Mouse (Mus musculus) liver, postnatal 0 days (tissue): ENCODE data around the gene Trim31. TPM values are rescaled to one million over a fixed set of nuclear protein-coding genes. Genes with fewer than 3 reads are reported as not detected.

Experiments used
- ATAC-seq: fragments of 200-750 bp; cut with Nextera tagmentation; 2 replicates; pipeline ENCODE4 v1.8.0; 2017; ENCODE audit warnings: mild to moderate bottlenecking, moderate library complexity
- DNase-seq: peaks from one replicate; pipeline ENCODE4 v3.0.0-alpha.2; 2016
- H3K27ac ChIP-seq: fragments of 300-500 bp; sonication (generic); 2 replicates; pipeline ENCODE4 v1.5.1; 2014; ENCODE audit warnings: antibody characterized with exemption, moderate library complexity, mild to moderate bottlenecking, low read depth
- H3K27me3 ChIP-seq: fragments of 300-500 bp; sonication (generic); 2 replicates; pipeline ENCODE4 v1.6.1; 2014; ENCODE audit warnings: low read length, control low read depth, mixed read lengths; ENCODE audit not compliant: insufficient read depth
- H3K36me3 ChIP-seq: fragments of 300-500 bp; sonication (generic); replicated peaks from 2 replicates; pipeline ENCODE4 v1.6.1; 2014; ENCODE audit warnings: mild to moderate bottlenecking, control low read depth, low read length, moderate library complexity, mixed read lengths; ENCODE audit not compliant: insufficient read depth
- H3K4me1 ChIP-seq: fragments of 300-500 bp; sonication (generic); 2 replicates; pipeline ENCODE4 v1.6.1; 2014; ENCODE audit warnings: antibody characterized with exemption, mild to moderate bottlenecking, control low read depth; ENCODE audit not compliant: insufficient read depth
- H3K4me2 ChIP-seq: fragments of 300-500 bp; sonication (generic); 2 replicates; pipeline ENCODE4 v1.6.1; 2014; ENCODE audit warnings: low read depth, mild to moderate bottlenecking, low read length, moderate library complexity, mixed read lengths
- H3K4me3 ChIP-seq: fragments of 300-500 bp; sonication (generic); 2 replicates; pipeline ENCODE4 v1.5.1; 2014; ENCODE audit warnings: low read depth, low read length
- H3K9ac ChIP-seq: fragments of 300-500 bp; sonication (generic); replicated peaks from 2 replicates; pipeline ENCODE4 v1.6.1; 2014; ENCODE audit warnings: mild to moderate bottlenecking, moderate library complexity
- H3K9me3 ChIP-seq: fragments of 300-500 bp; sonication (generic); 2 replicates; pipeline ENCODE4 v1.6.1; 2016; ENCODE audit warnings: mild to moderate bottlenecking, control low read depth, low read length, mixed read lengths
- CTCF ChIP-seq: sonication (generic); IDR thresholded peaks from 2 replicates; pipeline ENCODE4 v1.5.1; 2016; ENCODE audit warnings: antibody characterized with exemption, low read depth
- EP300 ChIP-seq: IDR thresholded peaks from 2 replicates; pipeline ENCODE4 v1.6.1; 2016; ENCODE audit warnings: antibody characterized with exemption, low read depth, mild to moderate bottlenecking
- WGBS: fragments of 180-500 bp; shearing (Covaris S2); extraction: QIAGEN DNeasy Blood & Tissue Kit; methylation state at CpG from one replicate; pipeline ENCODE4 v1.1.7; 2014; ENCODE audit not compliant: insufficient replicate concordance; 5-methylcytosine and 5-hydroxymethylcytosine counted together
- polyA plus RNA-seq: library from polyadenylated mRNA; unstranded; fragments of >200 nt; fragmentation: Nextera tagmentation; extraction: Ambion mirVana; gene quantifications from 2 replicates; pipeline ENCODE4 v1.2.1, GENCODE M21; 2015

The Trim31 gene
- polyA plus RNA-seq, 1 experiment from 2014 or later = not detected

DNA sequence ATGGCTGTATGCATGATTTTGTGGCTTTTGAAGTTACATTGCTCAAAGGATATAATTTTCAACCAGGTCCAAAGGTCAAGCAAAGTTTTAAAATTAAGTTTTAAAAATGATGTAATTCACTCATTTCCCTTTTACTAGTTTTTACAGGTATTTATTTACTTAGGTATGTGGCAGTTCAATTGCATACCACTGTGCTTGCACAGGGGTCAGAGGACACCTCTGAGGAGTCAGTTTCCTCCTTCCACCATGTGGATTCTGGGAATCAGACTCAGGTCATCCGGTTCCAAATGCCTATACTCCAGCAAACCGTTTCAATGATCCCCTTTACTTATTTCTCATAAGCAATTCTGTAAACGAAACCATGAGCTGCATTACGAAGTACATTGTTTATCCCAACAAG lies 24.8 kb downstream of the Trim31 start:
- ATAC-seq (no peak), DNase-seq (no peak)
- Histone ChIP-seq H3K4me3 (no peak overlapping the region), H3K9ac (no peak overlapping the region), H3K36me3 (no peaks in the 10 kb centered on the region), H3K9me3 (no peaks in the 10 kb centered on the region), H3K27ac (no peak overlapping the region), H3K4me2 (no peak overlapping the region), H3K4me1 (no peaks in the 10 kb centered on the region), H3K27me3 (no peaks in the 10 kb centered on the region)
- 68% methylated on average over 4 of the region's 4 CpGs for WGBS
- TF ChIP-seq CTCF (no peak), EP300 (no peak)

DNA sequence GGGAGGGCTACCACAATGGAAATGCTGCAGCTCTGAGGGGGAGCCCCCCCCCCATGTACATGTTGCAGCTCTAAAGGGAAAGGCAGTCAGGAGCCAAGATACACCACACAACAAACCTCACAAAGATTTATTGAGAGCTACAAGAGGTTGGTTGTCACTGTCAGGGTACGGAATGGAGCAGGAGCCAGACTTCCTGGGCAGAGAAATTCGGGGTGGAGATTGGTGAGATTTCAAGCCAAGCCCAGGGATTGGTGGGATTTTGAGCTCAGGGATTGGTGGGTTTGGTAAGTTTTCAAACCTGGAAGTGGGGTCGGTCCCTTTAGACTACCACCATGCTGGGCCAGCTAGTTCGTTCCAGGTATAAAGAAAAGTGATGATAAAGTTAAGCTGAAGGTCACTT lies 25.6 kb downstream of the Trim31 start:
- no peaks in the 10 kb centered on the region for H3K4me1 ChIP-seq
- no peak overlapping the region for H3K27ac ChIP-seq
- DNase-seq (no peak), ATAC-seq (no peak)
- no peak overlapping the region for H3K9ac ChIP-seq
- no peaks in the 10 kb centered on the region for H3K36me3 ChIP-seq
- no peak overlapping the region for H3K4me3 ChIP-seq
- H3K9me3 ChIP-seq = no peaks in the 10 kb centered on the region
- no peaks in the 10 kb centered on the region for H3K27me3 ChIP-seq
- WGBS = 61% methylated on average over 4 of the region's 4 CpGs
- TF ChIP-seq CTCF (no peak), EP300 (no peak)
- no peak overlapping the region for H3K4me2 ChIP-seq

DNA sequence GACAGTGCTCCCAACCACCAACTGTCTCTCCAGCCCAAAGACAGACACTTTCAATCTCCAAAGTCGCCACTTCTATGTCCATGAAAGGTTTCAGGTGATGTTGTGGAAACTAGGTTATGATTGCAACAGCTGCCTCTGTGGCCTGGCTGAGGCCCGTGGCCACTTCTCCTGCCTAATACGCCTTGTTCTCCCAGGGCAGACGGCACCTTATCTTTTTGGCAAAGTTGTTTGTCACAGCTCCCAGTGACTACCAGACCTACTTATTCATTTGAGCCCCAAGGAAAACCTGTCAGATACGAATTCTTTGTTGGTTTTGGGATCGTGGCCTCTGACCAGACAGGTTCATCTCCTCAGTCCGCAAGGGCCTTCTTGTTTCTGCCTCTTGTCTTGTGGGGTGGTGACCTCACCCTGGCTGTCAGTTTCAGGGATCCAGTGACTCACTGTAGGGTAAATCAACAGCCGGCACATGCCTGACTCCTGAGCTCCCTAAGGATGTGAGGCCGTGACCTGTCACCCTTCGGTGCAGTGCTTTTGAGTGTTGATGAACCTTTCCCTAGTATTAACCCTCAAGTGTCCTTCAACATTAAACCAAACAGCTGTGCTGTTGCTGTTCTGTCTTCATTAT lies 29.7 kb downstream of the Trim31 start:
- Histone ChIP-seq H3K4me3 (no peak overlapping the region), H3K27ac (no peak overlapping the region), H3K36me3 (no peaks in the 10 kb centered on the region), H3K4me1 (no peaks in the 10 kb centered on the region), H3K9me3 (no peaks in the 10 kb centered on the region), H3K27me3 (no peaks in the 10 kb centered on the region), H3K4me2 (no peak overlapping the region), H3K9ac (no peak overlapping the region)
- TF ChIP-seq EP300 (no peak), CTCF (no peak)
- ATAC-seq (no peak), DNase-seq (no peak)
- WGBS = 59% methylated on average over 10 of the region's 10 CpGs

DNA sequence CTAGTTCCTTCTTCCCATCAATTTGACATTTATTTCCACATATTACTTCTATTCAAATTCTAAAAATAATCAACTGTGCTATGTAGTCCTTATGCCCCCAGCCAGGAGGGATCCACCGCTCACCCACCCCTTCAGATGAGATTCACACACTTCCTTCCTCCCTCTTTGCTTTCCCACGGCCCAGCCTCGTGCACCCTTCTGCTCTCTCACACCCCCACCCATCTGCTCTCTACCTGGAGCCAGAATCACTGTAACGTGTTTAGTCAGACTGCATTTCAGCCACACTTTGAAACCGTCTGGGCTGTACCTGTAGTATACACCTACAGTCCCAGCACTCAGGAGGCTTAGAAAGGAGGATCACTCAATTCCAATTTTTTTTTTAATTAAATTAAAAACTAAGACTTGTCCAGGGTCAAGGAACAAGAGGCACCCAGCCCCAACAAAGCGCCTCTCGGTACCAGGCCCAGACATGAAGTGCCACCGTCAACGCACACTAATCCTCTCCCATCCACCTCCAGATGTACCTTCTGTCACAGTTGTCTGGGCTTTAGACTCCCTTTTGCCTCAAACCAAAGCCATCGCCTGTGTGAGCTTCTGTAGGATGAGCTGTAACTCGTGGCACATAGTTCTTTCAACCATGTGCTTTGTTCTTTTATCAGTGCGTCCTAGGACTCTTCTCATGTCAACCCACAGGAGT lies 31.5 kb downstream of the Trim31 start:
- H3K27me3 ChIP-seq = no peaks in the 10 kb centered on the region
- TF ChIP-seq CTCF = no peak
- no peak for TF ChIP-seq EP300
- ATAC-seq = no peak

DNA sequence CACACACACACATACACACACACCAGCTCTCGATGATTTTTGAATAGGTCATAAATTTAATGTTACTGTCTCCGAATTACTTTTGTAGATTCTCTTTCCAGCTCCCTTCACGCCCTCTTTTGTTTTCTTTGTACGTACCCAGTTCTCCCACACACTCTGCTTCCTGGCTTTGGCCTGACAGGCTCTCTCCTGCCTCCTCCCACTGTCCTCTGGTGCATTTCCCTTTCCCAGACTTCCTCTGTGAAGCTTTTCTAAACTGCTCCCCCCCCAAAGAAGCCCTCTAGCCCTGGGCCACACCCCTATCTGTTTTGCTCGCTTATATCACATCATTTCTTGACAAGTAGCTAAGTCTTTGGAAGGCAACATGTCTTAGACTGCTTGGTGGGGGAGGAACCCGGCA lies 32.3 kb downstream of the Trim31 start:
- Histone ChIP-seq H3K36me3 (no peaks in the 10 kb centered on the region), H3K27ac (no peak overlapping the region), H3K4me1 (no peaks in the 10 kb centered on the region), H3K4me2 (no peak overlapping the region), H3K4me3 (no peak overlapping the region), H3K9me3 (no peaks in the 10 kb centered on the region), H3K9ac (no peak overlapping the region), H3K27me3 (no peaks in the 10 kb centered on the region)
- DNase-seq (no peak), ATAC-seq (no peak)
- TF ChIP-seq EP300 = no peak
- no peak for TF ChIP-seq CTCF
- WGBS = 56% methylated on average over 6 of the region's 6 CpGs

More for the DNA sequence above, 31.5 kb downstream of the Trim31 start:
- H3K4me2 ChIP-seq = no peak overlapping the region
- DNase-seq = no peak
- no peak overlapping the region for H3K27ac ChIP-seq
- no peaks in the 10 kb centered on the region for H3K36me3 ChIP-seq
- H3K9me3 ChIP-seq = no peaks in the 10 kb centered on the region
- H3K4me3 ChIP-seq = no peak overlapping the region
- H3K4me1 ChIP-seq = no peaks in the 10 kb centered on the region
- H3K9ac ChIP-seq = no peak overlapping the region
- WGBS = 64% methylated on average over 12 of the region's 12 CpGs

DNA sequence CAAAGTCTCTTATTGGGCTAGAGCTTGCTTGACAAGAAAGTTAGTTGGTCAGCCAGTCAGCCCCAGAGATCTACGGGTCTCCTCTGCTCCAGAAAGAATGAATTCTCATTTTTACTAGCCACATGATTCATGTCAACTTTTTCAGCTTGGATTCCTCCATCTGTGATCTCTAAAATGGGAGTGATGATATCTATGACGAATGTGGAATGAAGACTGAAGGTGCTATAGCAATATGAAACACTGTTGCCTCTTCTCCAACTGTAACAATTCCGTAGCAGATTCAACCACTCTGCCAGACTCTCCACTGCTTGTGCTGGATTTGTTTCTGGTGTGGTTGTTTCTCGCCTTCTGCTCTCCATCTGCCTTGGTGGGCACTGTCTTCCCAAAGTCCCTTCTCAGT lies 33.2 kb downstream of the Trim31 start:
- WGBS = 70% methylated on average over 4 of the region's 4 CpGs
- H3K27me3 ChIP-seq = no peaks in the 10 kb centered on the region

More for the DNA sequence above, 33.2 kb downstream of the Trim31 start:
- H3K4me1 ChIP-seq = no peaks in the 10 kb centered on the region
- H3K27ac ChIP-seq = no peak overlapping the region
- no peak for ATAC-seq
- no peak overlapping the region for H3K9ac ChIP-seq
- no peaks in the 10 kb centered on the region for H3K9me3 ChIP-seq
- H3K4me2 ChIP-seq = no peak overlapping the region
- no peak for DNase-seq
- no peak overlapping the region for H3K4me3 ChIP-seq
- TF ChIP-seq EP300 (no peak), CTCF (no peak)
- no peaks in the 10 kb centered on the region for H3K36me3 ChIP-seq
